ENCODE assay signal across 23 mouse cellular contexts in genomic region chr4:97847653-97848052, GRCm38 (mm10).
DNase-seq lines count a peak whose midpoint lies in the region; ATAC-seq and TF ChIP-seq lines count a peak whose summit lies in the region.
"Had no signal": no experiment of that assay in that cellular context is flagged by ENCODE, and none has a peak within 500 bp of the region (broad histone marks: within the 10 kb centered on the region; RNA-seq: fewer than 3 reads in every experiment).

No protein-coding gene starts in this region.

- no peak for TF ChIP-seq CTCF in heart, postnatal 0 days (IDR thresholded peaks at IDR 0.05; ENCODE audit: low read depth)

- peaks cover 73% of the 10 kb centered on the region for H3K4me1 ChIP-seq in heart, embryonic 13.5 days
- H3K4me1 ChIP-seq in heart, embryonic 11.5 days (ENCODE audit: control insufficient read depth, insufficient read depth, low read length) = peaks cover 27% of the 10 kb centered on the region
- peaks cover 25% of the 10 kb centered on the region for H3K4me1 ChIP-seq in heart, postnatal 0 days (ENCODE audit: control insufficient read depth, insufficient read depth)
- peaks cover 32% of the 10 kb centered on the region for H3K4me1 ChIP-seq in lung, embryonic 16.5 days (replicated peaks; ENCODE audit: control insufficient read depth, insufficient read depth, low read length)
- peaks cover 30% of the 10 kb centered on the region for H3K4me1 ChIP-seq in embryonic facial prominence, embryonic 15.5 days

- ATAC-seq in heart, embryonic 13.5 days (ENCODE audit: extremely low read depth, insufficient number of reproducible peaks, low FRiP score, low TSS enrichment) = no peak
- ATAC-seq in heart, embryonic 11.5 days (replicated peaks; ENCODE audit: insufficient number of reproducible peaks, low FRiP score, low TSS enrichment) = no peak
- peak; percentile 57; the same call in 1 of the 2 replicates for ATAC-seq in heart, postnatal 0 days (ENCODE audit: insufficient read depth, low read depth)
- ATAC-seq in lung, embryonic 16.5 days (ENCODE audit: low read depth) = no peak
- ATAC-seq in embryonic facial prominence, embryonic 15.5 days (ENCODE audit: insufficient number of reproducible peaks, low FRiP score, low TSS enrichment, low read depth) = no peak
- ATAC-seq: forebrain, embryonic 16.5 days; hindbrain, embryonic 16.5 days; inflammation-experienced regulatory T-cells, adult 6 months had no signal

- 0 out of 2 replicates have a peak, but pooled peaks cover 6% of the 10 kb centered on the region for H3K36me3 ChIP-seq in heart, embryonic 13.5 days
- no peaks in the 10 kb centered on the region for H3K36me3 ChIP-seq in heart, embryonic 11.5 days (ENCODE audit: control insufficient read depth, insufficient read depth, low read length)
- no peaks in the 10 kb centered on the region for H3K36me3 ChIP-seq in heart, postnatal 0 days (replicated peaks; ENCODE audit: control insufficient read depth, insufficient read depth, low read length)
- H3K36me3 ChIP-seq in lung, embryonic 16.5 days (ENCODE audit: control insufficient read depth, insufficient read depth, low read length) = no peaks in the 10 kb centered on the region
- no peaks in the 10 kb centered on the region for H3K36me3 ChIP-seq in embryonic facial prominence, embryonic 15.5 days
- H3K36me3 ChIP-seq: forebrain, embryonic 12.5 days; hindbrain, embryonic 12.5 days had no signal

- peak overlapping the region; percentile 18; the same call in 1 of the 2 replicates for H3K4me2 ChIP-seq in heart, embryonic 13.5 days
- H3K4me2 ChIP-seq in heart, embryonic 11.5 days = no peak overlapping the region
- H3K4me2 ChIP-seq in heart, postnatal 0 days (ENCODE audit: low read depth, low read length) = no peak overlapping the region
- H3K4me2 ChIP-seq in lung, embryonic 16.5 days (ENCODE audit: low read depth, low read length) = no peak overlapping the region
- no peak overlapping the region for H3K4me2 ChIP-seq in embryonic facial prominence, embryonic 15.5 days (replicated peaks)
- H3K4me2 ChIP-seq: embryonic facial prominence, embryonic 12.5 days; forebrain, embryonic 12.5 days; hindbrain, embryonic 12.5 days had no signal

- no peak overlapping the region for H3K4me3 ChIP-seq in heart, embryonic 13.5 days
- no peak overlapping the region for H3K4me3 ChIP-seq in heart, embryonic 11.5 days (ENCODE audit: low read depth, low read length)
- H3K4me3 ChIP-seq in heart, postnatal 0 days (ENCODE audit: low read depth, low read length) = no peak overlapping the region
- no peak overlapping the region for H3K4me3 ChIP-seq in lung, embryonic 16.5 days (ENCODE audit: low read length)
- no peak overlapping the region for H3K4me3 ChIP-seq in embryonic facial prominence, embryonic 15.5 days (replicated peaks)
- H3K4me3 ChIP-seq: embryonic facial prominence, embryonic 12.5 days; forebrain, embryonic 12.5 days; hindbrain, embryonic 12.5 days had no signal

- no peak overlapping the region for H3K9ac ChIP-seq in heart, embryonic 13.5 days
- H3K9ac ChIP-seq in heart, embryonic 11.5 days (ENCODE audit: low read depth, low read length) = no peak overlapping the region
- H3K9ac ChIP-seq in heart, postnatal 0 days (replicated peaks; ENCODE audit: low read depth, low read length) = no peak overlapping the region
- no peak overlapping the region for H3K9ac ChIP-seq in lung, embryonic 16.5 days (ENCODE audit: low read length)
- no peak overlapping the region for H3K9ac ChIP-seq in embryonic facial prominence, embryonic 15.5 days
- H3K9ac ChIP-seq: embryonic facial prominence, embryonic 12.5 days; forebrain, embryonic 12.5 days; hindbrain, embryonic 12.5 days had no signal

- DNase-seq in heart, postnatal 0 days (ENCODE audit: low spot score) = no peak
- DNase-seq in heart, postnatal 36 days = no peak
- no peak for DNase-seq in lung, postnatal 36 days
- no peak for DNase-seq in urinary bladder, adult 2 months (ENCODE audit: low spot score)
- DNase-seq: adrenal gland, adult 8-10 months; adrenal gland, postnatal 36 days; cerebellum, adult 11 months; cerebellum, adult 8-10 months; cerebellum, postnatal 14 days; embryo, embryonic 11 days; gastrocnemius, postnatal 10 days; heart, postnatal 4 days; kidney, adult 18-20 months had no signal

- no peaks in the 10 kb centered on the region for H3K27me3 ChIP-seq in heart, embryonic 13.5 days (replicated peaks)
- H3K27me3 ChIP-seq in heart, embryonic 11.5 days (ENCODE audit: control insufficient read depth, insufficient read depth, low read length) = no peaks in the 10 kb centered on the region
- H3K27me3 ChIP-seq in heart, postnatal 0 days (ENCODE audit: control insufficient read depth, insufficient read depth, low read length) = no peaks in the 10 kb centered on the region
- H3K27me3 ChIP-seq in lung, embryonic 16.5 days (ENCODE audit: control insufficient read depth, insufficient read depth, low read depth, low read length) = no peaks in the 10 kb centered on the region
- no peaks in the 10 kb centered on the region for H3K27me3 ChIP-seq in embryonic facial prominence, embryonic 15.5 days
- H3K27me3 ChIP-seq: embryonic facial prominence, embryonic 12.5 days; hindbrain, embryonic 12.5 days had no signal

- peak overlapping the region; percentile 60 for H3K27ac ChIP-seq in heart, embryonic 13.5 days (replicated peaks)
- H3K27ac ChIP-seq in heart, embryonic 11.5 days (ENCODE audit: low read depth, low read length) = no peak overlapping the region
- H3K27ac ChIP-seq in heart, postnatal 0 days (ENCODE audit: low read depth) = peak overlapping the region; percentile 66
- H3K27ac ChIP-seq in lung, embryonic 16.5 days (ENCODE audit: low read length) = 0 out of 2 replicates have a peak overlapping the region, but pooled peaks have one; percentile 2
- peak overlapping the region; percentile 44; the same call in 1 of the 2 replicates for H3K27ac ChIP-seq in embryonic facial prominence, embryonic 15.5 days (replicated peaks)
- H3K27ac ChIP-seq: embryonic facial prominence, embryonic 12.5 days; forebrain, embryonic 12.5 days; hindbrain, embryonic 12.5 days had no signal

- TF ChIP-seq EP300 in heart, postnatal 0 days (IDR thresholded peaks at IDR 0.05; ENCODE audit: low read depth) = no peak

- intact Hi-C loops in heart, postnatal 36 days (cut with DNase I) = no loop called here

- H3K9me3 ChIP-seq in heart, embryonic 13.5 days = no peaks in the 10 kb centered on the region
- H3K9me3 ChIP-seq in heart, embryonic 11.5 days (replicated peaks; ENCODE audit: control insufficient read depth, low read length) = no peaks in the 10 kb centered on the region
- H3K9me3 ChIP-seq in heart, postnatal 0 days (replicated peaks; ENCODE audit: control insufficient read depth, low read length) = no peaks in the 10 kb centered on the region
- H3K9me3 ChIP-seq in lung, embryonic 16.5 days (ENCODE audit: control insufficient read depth, low read length) = no peaks in the 10 kb centered on the region
- H3K9me3 ChIP-seq in embryonic facial prominence, embryonic 15.5 days (replicated peaks) = no peaks in the 10 kb centered on the region
- H3K9me3 ChIP-seq: embryonic facial prominence, embryonic 12.5 days; forebrain, embryonic 12.5 days; hindbrain, embryonic 12.5 days had no signal

- WGBS in heart, embryonic 13.5 days = 44% methylated on average over 5 of the region's 5 CpGs
- WGBS in heart, embryonic 11.5 days (ENCODE audit: insufficient replicate concordance) = 42% methylated on average over 5 of the region's 5 CpGs
- 21% methylated on average over 5 of the region's 5 CpGs for WGBS in heart, postnatal 0 days
- WGBS in lung, embryonic 16.5 days = 56% methylated on average over 5 of the region's 5 CpGs
- WGBS in embryonic facial prominence, embryonic 15.5 days = 56% methylated on average over 5 of the region's 5 CpGs
